Comparison of ENCODE assay signal across 29 mouse cellular contexts in the genomic region with DNA sequence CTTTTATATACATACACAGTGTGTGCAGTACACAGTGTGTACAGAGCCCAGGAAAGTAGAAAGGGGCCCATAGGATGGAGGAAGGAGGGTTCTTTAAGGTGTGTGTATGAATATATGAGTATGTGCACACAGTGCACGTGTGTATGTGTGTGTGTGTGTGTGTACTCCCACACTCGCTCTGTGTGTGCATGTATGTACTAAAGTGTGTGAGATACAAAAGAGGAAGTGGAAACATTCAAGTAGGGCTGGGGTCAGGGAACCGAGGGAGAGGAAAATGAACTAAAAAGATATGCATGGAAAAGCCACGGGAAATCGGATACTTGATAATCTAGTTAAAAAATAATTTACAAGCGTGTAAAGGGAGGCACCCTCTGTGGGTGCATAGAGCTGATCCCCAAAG. TPM values are rescaled to one million over a fixed set of nuclear protein-coding genes. Genes with fewer than 3 reads are reported as not detected.
DNase-seq lines count a peak whose midpoint lies in the region; ATAC-seq lines count a peak whose summit lies in the region.
"Had no signal": no experiment of that assay in that cellular context is flagged by ENCODE, and none has a peak within 500 bp of the region (broad histone marks: within the 10 kb centered on the region; RNA-seq: fewer than 3 reads in every experiment).

No protein-coding gene starts in this region.

- H3K27me3 ChIP-seq in kidney, embryonic 15.5 days, result no peaks in the 10 kb centered on the region
- H3K27me3 ChIP-seq in kidney, embryonic 16.5 days (ENCODE audit: insufficient read depth, low read length), result no peaks in the 10 kb centered on the region
- no peaks in the 10 kb centered on the region for H3K27me3 ChIP-seq in midbrain, embryonic 15.5 days (replicated peaks)
- H3K27me3 ChIP-seq: embryonic facial prominence, embryonic 12.5 days; embryonic facial prominence, embryonic 15.5 days; forebrain, embryonic 12.5 days; forebrain, embryonic 15.5 days; heart, embryonic 12.5 days; heart, embryonic 15.5 days; hindbrain, embryonic 12.5 days; hindbrain, embryonic 15.5 days had no signal

- no peak for ATAC-seq in kidney, embryonic 15.5 days (replicated peaks; ENCODE audit: low FRiP score)
- ATAC-seq in kidney, embryonic 16.5 days (ENCODE audit: low FRiP score, low TSS enrichment), result no peak
- peak; percentile 79 for ATAC-seq in granulocyte monocyte progenitor cell, adult 5-6 weeks (replicated peaks; ENCODE audit: poor library complexity, severe bottlenecking)
- ATAC-seq in megakaryocyte progenitor cell, adult 5-6 weeks (replicated peaks; ENCODE audit: poor library complexity), result peak; percentile 73
- ATAC-seq in midbrain, embryonic 15.5 days (replicated peaks), result no peak
- ATAC-seq: activated CD4-positive, CD25-positive, alpha-beta regulatory T cell, adult 4 months; forebrain, embryonic 15.5 days had no signal

- no peaks in the 10 kb centered on the region for H3K9me3 ChIP-seq in kidney, embryonic 15.5 days (replicated peaks)
- H3K9me3 ChIP-seq in kidney, embryonic 16.5 days (ENCODE audit: low read length), result no peaks in the 10 kb centered on the region
- no peaks in the 10 kb centered on the region for H3K9me3 ChIP-seq in midbrain, embryonic 15.5 days
- H3K9me3 ChIP-seq: embryonic facial prominence, embryonic 12.5 days; embryonic facial prominence, embryonic 15.5 days; forebrain, embryonic 12.5 days; forebrain, embryonic 15.5 days; heart, embryonic 15.5 days; hindbrain, embryonic 12.5 days; hindbrain, embryonic 15.5 days had no signal

- H3K36me3 ChIP-seq in kidney, embryonic 15.5 days, result no peaks in the 10 kb centered on the region
- H3K36me3 ChIP-seq in kidney, embryonic 16.5 days (ENCODE audit: insufficient read depth, low read length), result no peaks in the 10 kb centered on the region
- no peaks in the 10 kb centered on the region for H3K36me3 ChIP-seq in midbrain, embryonic 15.5 days (replicated peaks)
- H3K36me3 ChIP-seq: embryonic facial prominence, embryonic 12.5 days; embryonic facial prominence, embryonic 15.5 days; forebrain, embryonic 12.5 days; forebrain, embryonic 15.5 days; G1E; heart, embryonic 12.5 days; heart, embryonic 15.5 days; hindbrain, embryonic 12.5 days; hindbrain, embryonic 15.5 days had no signal

- DNase-seq in gastrocnemius, postnatal 36 days, result no peak
- DNase-seq in heart, postnatal 14 days, result no peak
- DNase-seq: adrenal gland, adult 8-10 months; adrenal gland, postnatal 25 days; cerebellum, adult 11-12 months; cerebellum, adult 8-10 months; cerebellum, postnatal 10 days; cerebellum, postnatal 36 days; gastrocnemius, postnatal 10 days; heart, adult 18-20 months; heart, postnatal 10 days; heart, postnatal 4 days had no signal

- 0 out of 2 replicates have a peak overlapping the region, but pooled peaks have one; percentile 74 for H3K27ac ChIP-seq in kidney, embryonic 15.5 days
- no peak overlapping the region for H3K27ac ChIP-seq in kidney, embryonic 16.5 days (ENCODE audit: low read length)
- no peak overlapping the region for H3K27ac ChIP-seq in midbrain, embryonic 15.5 days
- H3K27ac ChIP-seq: embryonic facial prominence, embryonic 12.5 days; embryonic facial prominence, embryonic 15.5 days; forebrain, embryonic 12.5 days; forebrain, embryonic 15.5 days; heart, embryonic 15.5 days; hindbrain, embryonic 12.5 days; hindbrain, embryonic 15.5 days had no signal

- H3K4me2 ChIP-seq in kidney, embryonic 15.5 days, result no peak overlapping the region
- no peak overlapping the region for H3K4me2 ChIP-seq in kidney, embryonic 16.5 days (replicated peaks; ENCODE audit: low read depth, low read length)
- no peak overlapping the region for H3K4me2 ChIP-seq in midbrain, embryonic 15.5 days
- H3K4me2 ChIP-seq: embryonic facial prominence, embryonic 12.5 days; embryonic facial prominence, embryonic 15.5 days; forebrain, embryonic 12.5 days; forebrain, embryonic 15.5 days; heart, embryonic 12.5 days; heart, embryonic 15.5 days; hindbrain, embryonic 12.5 days; hindbrain, embryonic 15.5 days had no signal

- WGBS in kidney, embryonic 15.5 days, result 56% methylated on average over 6 of the region's 6 CpGs
- WGBS in kidney, embryonic 16.5 days, result 54% methylated on average over 6 of the region's 6 CpGs
- 74% methylated on average over 6 of the region's 6 CpGs for WGBS in midbrain, embryonic 15.5 days

- intact Hi-C loops in gastrocnemius, postnatal 36 days (cut with DNase I), result no loop called here
- intact Hi-C loops in heart, postnatal 14 days (cut with DNase I), result no loop called here

- H3K4me1 ChIP-seq in kidney, embryonic 15.5 days, result peaks cover 44% of the 10 kb centered on the region
- peaks cover 29% of the 10 kb centered on the region for H3K4me1 ChIP-seq in kidney, embryonic 16.5 days (ENCODE audit: insufficient read depth, low read length)
- peaks cover 8% of the 10 kb centered on the region for H3K4me1 ChIP-seq in midbrain, embryonic 15.5 days

- H3K9ac ChIP-seq in kidney, embryonic 15.5 days, result no peak overlapping the region
- no peak overlapping the region for H3K9ac ChIP-seq in kidney, embryonic 16.5 days (replicated peaks; ENCODE audit: low read length)
- no peak overlapping the region for H3K9ac ChIP-seq in midbrain, embryonic 15.5 days
- H3K9ac ChIP-seq: embryonic facial prominence, embryonic 12.5 days; embryonic facial prominence, embryonic 15.5 days; forebrain, embryonic 12.5 days; forebrain, embryonic 15.5 days; heart, embryonic 12.5 days; heart, embryonic 15.5 days; hindbrain, embryonic 12.5 days; hindbrain, embryonic 15.5 days had no signal

- H3K4me3 ChIP-seq in kidney, embryonic 15.5 days (replicated peaks), result no peak overlapping the region
- H3K4me3 ChIP-seq in kidney, embryonic 16.5 days (ENCODE audit: low read length), result no peak overlapping the region
- H3K4me3 ChIP-seq in midbrain, embryonic 15.5 days, result no peak overlapping the region
- H3K4me3 ChIP-seq: embryonic facial prominence, embryonic 12.5 days; embryonic facial prominence, embryonic 15.5 days; erythroblast, embryonic 14.5 days; forebrain, embryonic 12.5 days; forebrain, embryonic 15.5 days; heart, embryonic 12.5 days; heart, embryonic 15.5 days; hindbrain, embryonic 12.5 days; hindbrain, embryonic 15.5 days had no signal

RNA-seq across cellular contexts. Expression of a gene that starts 47.3 kb away (rescaled TPM):
- 10.3 and 11.1 TPM in 2 replicates for polyA plus RNA-seq in kidney, embryonic 15.5 days (2015; fragmentation: Nextera tagmentation; extraction: Ambion mirVana)
- 10.0 and 12.2 TPM in 2 replicates for polyA plus RNA-seq in kidney, embryonic 16.5 days (2015; fragmentation: Nextera tagmentation; extraction: Ambion mirVana)
- not detected in 2 replicates for total RNA-seq in granulocyte monocyte progenitor cell, adult 5-6 weeks (2014; fragmentation: Nextera tagmentation)
- not detected in 2 replicates for total RNA-seq in granulocyte monocyte progenitor cell, adult 5-6 weeks (2017)
- not detected in 2 replicates for total RNA-seq in megakaryocyte progenitor cell, adult 5-6 weeks (2015)
- total RNA-seq in megakaryocyte progenitor cell, adult 5-6 weeks (2017), result not detected in 2 replicates
- total RNA-seq in gastrocnemius, postnatal 36 days (2021), result under 1 TPM; 0.36 to 0.37 TPM
- 186 and 187 TPM in 2 replicates for polyA plus RNA-seq in midbrain, embryonic 15.5 days (2015; fragmentation: Nextera tagmentation; extraction: Ambion mirVana)
- total RNA-seq in heart, postnatal 14 days (2021), result 1 to 10 TPM in 1 of 2 experiments, under 1 TPM in 1; 0.68 to 1.0 TPM
- total RNA-seq: CH12.LX, G1E had no signal
- polyA plus RNA-seq: G1E had no signal

Comparison
In these comparisons a context has a peak if more than half of its experiments do, and no peak if none do; other contexts are left out.
1. ATAC-seq: peak in granulocyte monocyte progenitor cell, adult 5-6 weeks (single experiment) and megakaryocyte progenitor cell, adult 5-6 weeks (single experiment); none in kidney, embryonic 15.5 days (single experiment), kidney, embryonic 16.5 days (single experiment) and midbrain, embryonic 15.5 days (single experiment).